Mouse (Mus musculus): ENCODE data around the gene Gm26938. TPM values are rescaled to one million over a fixed set of nuclear protein-coding genes. Genes with fewer than 3 reads are reported as not detected.

The Gm26938 gene
- polyA plus RNA-seq, 1 experiment: not detected

DNA sequence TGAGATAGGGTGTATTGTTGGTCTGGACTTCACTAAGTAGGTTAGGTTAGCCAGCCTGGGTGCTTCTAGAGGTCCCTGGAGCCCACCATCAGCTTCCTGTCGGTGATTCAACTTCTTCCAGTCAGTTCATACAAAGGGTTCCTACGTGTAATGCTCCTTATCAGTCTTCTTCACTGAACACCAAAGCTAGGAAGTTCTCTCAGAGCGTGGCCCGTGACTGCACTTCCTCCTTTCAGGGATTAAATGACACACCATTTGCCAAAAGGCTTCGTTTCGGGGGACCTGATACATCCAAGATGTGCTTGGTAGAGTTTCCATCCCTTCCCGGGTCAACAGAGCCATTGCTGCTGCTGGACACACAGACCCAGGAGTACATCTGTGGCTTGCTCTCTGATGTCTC, 5.9 kb upstream of the Gm26938 start:
- Histone ChIP-seq H3K4me3 (replicated peaks) (no peak overlapping the region), H3K27me3 (ENCODE audit: control insufficient read depth) (peaks cover 5% of the 10 kb centered on the region), H3K9me3 (ENCODE audit: control insufficient read depth, low read length) (peaks cover 2% of the 10 kb centered on the region), H3K4me1 (ENCODE audit: control insufficient read depth) (peaks cover 7% of the 10 kb centered on the region), H3K36me3 (ENCODE audit: control insufficient read depth) (no peaks in the 10 kb centered on the region)
- TF ChIP-seq TAL1 (IDR thresholded peaks at IDR 0.05; ENCODE audit: low read length) (no peak), GATA1 (IDR thresholded peaks at IDR 0.05; ENCODE audit: low read length) (no peak)

DNA sequence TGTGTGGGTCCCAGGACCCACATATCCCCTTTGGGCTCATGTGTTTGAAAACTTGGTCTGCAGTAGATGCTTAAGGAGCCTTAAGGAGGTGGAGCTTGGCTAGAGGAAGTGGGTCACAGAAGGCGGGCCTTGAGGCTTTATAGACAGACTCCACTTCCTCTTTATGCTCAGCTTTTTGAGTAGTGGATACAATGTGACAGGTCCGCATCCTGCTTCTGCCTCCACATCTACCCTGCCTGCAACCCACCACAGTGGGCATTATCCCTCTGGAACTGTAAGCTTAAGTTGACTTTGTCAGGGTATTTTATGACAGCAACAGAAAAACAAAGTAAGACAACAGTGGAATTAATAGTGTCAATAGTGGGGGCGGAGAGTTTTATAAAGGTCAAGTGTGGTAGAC, 4.5 kb upstream of the Gm26938 start:
- Histone ChIP-seq H3K4me1 (ENCODE audit: control insufficient read depth) (peaks cover 13% of the 10 kb centered on the region), H3K27me3 (ENCODE audit: control insufficient read depth) (peaks cover 3% of the 10 kb centered on the region; the same call in 1 of the 2 replicates), H3K9me3 (ENCODE audit: control insufficient read depth, low read length) (no peaks in the 10 kb centered on the region), H3K36me3 (ENCODE audit: control insufficient read depth) (no peaks in the 10 kb centered on the region), H3K4me3 (replicated peaks) (no peak overlapping the region)
- TF ChIP-seq TAL1 (IDR thresholded peaks at IDR 0.05; ENCODE audit: low read length) (no peak), GATA1 (IDR thresholded peaks at IDR 0.05; ENCODE audit: low read length) (no peak)

DNA sequence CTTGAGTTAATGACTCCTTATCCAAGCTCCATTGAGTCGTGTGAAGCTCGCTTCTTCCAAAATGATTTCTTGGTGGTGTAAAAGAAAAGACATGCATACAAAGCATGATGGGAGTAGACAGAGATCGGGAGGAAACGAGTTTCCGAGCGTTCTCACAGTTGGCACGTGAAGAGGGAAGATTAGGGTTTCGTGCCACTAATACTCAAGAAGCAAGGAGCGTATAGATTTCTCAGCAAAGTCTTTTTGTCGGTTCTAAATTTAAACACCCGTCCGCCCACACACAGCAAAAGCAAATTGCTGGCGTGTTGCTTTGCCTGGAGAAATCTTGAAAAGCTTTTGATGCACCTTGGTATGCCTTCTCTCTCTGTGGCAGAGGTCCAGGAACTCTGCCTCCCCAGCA, 3.2 kb upstream of the Gm26938 start:
- Histone ChIP-seq H3K4me1 (ENCODE audit: control insufficient read depth) (peaks cover 24% of the 10 kb centered on the region), H3K4me3 (replicated peaks) (no peak overlapping the region)
- TF ChIP-seq GATA1 (IDR thresholded peaks at IDR 0.05; ENCODE audit: low read length): no peak
- no peak for TF ChIP-seq TAL1 (IDR thresholded peaks at IDR 0.05; ENCODE audit: low read length)

GRCm38 (mm10) chr5:139827593-139827992, 1.4 kb upstream of the Gm26938 start:
- no peak overlapping the region for H3K4me3 ChIP-seq (replicated peaks)
- no peaks in the 10 kb centered on the region for H3K9me3 ChIP-seq (ENCODE audit: control insufficient read depth, low read length)
- H3K36me3 ChIP-seq (ENCODE audit: control insufficient read depth): peaks cover 28% of the 10 kb centered on the region
- peaks cover 3% of the 10 kb centered on the region; the same call in 1 of the 2 replicates for H3K27me3 ChIP-seq (ENCODE audit: control insufficient read depth)
- TF ChIP-seq TAL1 (IDR thresholded peaks at IDR 0.05; ENCODE audit: low read length) (no peak), GATA1 (IDR thresholded peaks at IDR 0.05; ENCODE audit: low read length) (no peak)
- H3K4me1 ChIP-seq (ENCODE audit: control insufficient read depth): peaks cover 38% of the 10 kb centered on the region

More for the DNA sequence above, 3.2 kb upstream of the Gm26938 start:
- peaks cover 11% of the 10 kb centered on the region for H3K36me3 ChIP-seq (ENCODE audit: control insufficient read depth)
- peaks cover 3% of the 10 kb centered on the region; the same call in 1 of the 2 replicates for H3K27me3 ChIP-seq (ENCODE audit: control insufficient read depth)
- no peaks in the 10 kb centered on the region for H3K9me3 ChIP-seq (ENCODE audit: control insufficient read depth, low read length)

DNA sequence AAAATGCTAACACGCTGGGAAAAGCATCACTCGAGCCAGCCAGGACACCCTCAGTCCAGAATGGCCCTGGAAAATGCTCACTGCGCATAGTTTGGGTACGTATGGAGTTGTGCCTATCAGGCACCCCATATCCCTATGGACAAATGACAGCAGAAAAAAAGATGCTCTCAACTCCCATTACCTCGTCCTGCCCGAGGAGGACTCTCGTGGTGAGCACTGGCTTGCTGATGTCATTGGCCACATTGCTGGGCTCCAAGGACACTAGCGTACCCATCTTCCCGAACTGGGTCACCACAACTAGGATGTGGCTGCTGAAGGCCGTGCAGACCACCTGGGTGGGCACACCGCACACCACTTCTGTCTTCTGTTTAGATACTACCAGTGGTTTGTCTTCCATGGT, 260 bp downstream of the Gm26938 start:
- Histone ChIP-seq H3K4me1 (ENCODE audit: control insufficient read depth) (peaks cover 53% of the 10 kb centered on the region), H3K36me3 (ENCODE audit: control insufficient read depth) (peaks cover 45% of the 10 kb centered on the region), H3K4me3 (replicated peaks) (peak overlapping the region; percentile 74), H3K9me3 (ENCODE audit: control insufficient read depth, low read length) (no peaks in the 10 kb centered on the region), H3K27me3 (ENCODE audit: control insufficient read depth) (no peaks in the 10 kb centered on the region)
- no peak for TF ChIP-seq GATA1 (IDR thresholded peaks at IDR 0.05; ENCODE audit: low read length)
- no peak for TF ChIP-seq TAL1 (IDR thresholded peaks at IDR 0.05; ENCODE audit: low read length)

- Histone ChIP-seq H3K9me3 (ENCODE audit: control insufficient read depth, low read length) (no peaks in the 10 kb centered on the region), H3K4me1 (ENCODE audit: control insufficient read depth) (peaks cover 66% of the 10 kb centered on the region), H3K36me3 (ENCODE audit: control insufficient read depth) (peaks cover 58% of the 10 kb centered on the region), H3K27me3 (ENCODE audit: control insufficient read depth) (no peaks in the 10 kb centered on the region), H3K4me3 (replicated peaks) (no peak overlapping the region)
- TF ChIP-seq GATA1 (IDR thresholded peaks at IDR 0.05; ENCODE audit: low read length) (no peak), TAL1 (IDR thresholded peaks at IDR 0.05; ENCODE audit: low read length) (no peak)
These were observed 1.7 kb downstream of the Gm26938 start for GRCm38 (mm10) chr5:139824531-139824930.

DNA sequence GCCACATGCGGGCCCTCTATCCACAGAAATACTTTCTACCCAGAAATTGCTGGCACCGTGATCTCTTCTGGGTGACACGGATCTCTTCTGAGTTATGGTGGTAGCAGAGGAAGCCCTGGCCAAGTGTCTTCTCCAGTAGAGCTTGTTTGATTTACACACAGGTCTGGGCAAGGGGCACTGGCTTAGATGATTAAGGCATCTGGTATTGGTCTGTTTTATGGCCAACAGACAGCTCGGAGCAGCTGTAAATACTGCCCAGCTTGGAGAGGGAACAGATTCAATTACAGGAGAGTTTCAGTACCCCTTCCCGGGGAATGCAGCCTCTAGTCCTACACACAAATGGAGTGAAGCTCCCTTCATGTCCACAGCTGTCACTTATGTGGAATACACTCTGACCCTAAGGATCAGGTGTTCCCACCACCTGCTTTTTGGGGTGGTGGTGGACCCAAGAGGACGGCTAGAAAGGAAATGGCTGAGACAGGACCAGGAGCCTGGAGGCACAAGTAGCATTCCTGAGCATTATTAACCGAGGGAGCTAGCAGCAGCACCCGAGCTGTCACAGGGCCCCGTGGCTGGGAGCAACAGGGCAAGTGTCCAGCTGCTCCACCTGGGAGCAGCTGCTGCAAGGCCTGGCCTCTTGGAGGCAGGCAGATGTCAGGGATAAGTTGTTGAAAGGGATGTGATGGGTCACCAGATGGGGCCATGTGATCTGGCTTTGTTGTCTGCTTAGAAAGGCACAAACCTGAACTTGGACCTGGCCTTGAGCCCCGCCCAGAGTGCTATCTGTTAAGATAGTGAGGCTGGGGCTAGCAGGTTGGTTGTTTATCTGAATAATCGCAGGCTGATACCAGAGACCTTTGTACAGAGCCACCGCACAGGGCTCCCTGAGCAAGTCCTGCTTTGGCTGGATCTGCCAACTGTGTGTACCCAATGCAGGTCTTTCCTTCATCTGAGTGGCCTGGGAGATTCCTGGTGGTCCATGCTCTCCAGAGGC, 4.4 kb downstream of the Gm26938 start:
- H3K27me3 ChIP-seq (ENCODE audit: control insufficient read depth): no peaks in the 10 kb centered on the region
- no peak overlapping the region for H3K4me3 ChIP-seq (replicated peaks)
- TF ChIP-seq TAL1 (IDR thresholded peaks at IDR 0.05; ENCODE audit: low read length) (no peak), GATA1 (IDR thresholded peaks at IDR 0.05; ENCODE audit: low read length) (no peak)
- H3K4me1 ChIP-seq (ENCODE audit: control insufficient read depth): peaks cover 89% of the 10 kb centered on the region
- no peaks in the 10 kb centered on the region for H3K9me3 ChIP-seq (ENCODE audit: control insufficient read depth, low read length)
- peaks cover 74% of the 10 kb centered on the region for H3K36me3 ChIP-seq (ENCODE audit: control insufficient read depth)

DNA sequence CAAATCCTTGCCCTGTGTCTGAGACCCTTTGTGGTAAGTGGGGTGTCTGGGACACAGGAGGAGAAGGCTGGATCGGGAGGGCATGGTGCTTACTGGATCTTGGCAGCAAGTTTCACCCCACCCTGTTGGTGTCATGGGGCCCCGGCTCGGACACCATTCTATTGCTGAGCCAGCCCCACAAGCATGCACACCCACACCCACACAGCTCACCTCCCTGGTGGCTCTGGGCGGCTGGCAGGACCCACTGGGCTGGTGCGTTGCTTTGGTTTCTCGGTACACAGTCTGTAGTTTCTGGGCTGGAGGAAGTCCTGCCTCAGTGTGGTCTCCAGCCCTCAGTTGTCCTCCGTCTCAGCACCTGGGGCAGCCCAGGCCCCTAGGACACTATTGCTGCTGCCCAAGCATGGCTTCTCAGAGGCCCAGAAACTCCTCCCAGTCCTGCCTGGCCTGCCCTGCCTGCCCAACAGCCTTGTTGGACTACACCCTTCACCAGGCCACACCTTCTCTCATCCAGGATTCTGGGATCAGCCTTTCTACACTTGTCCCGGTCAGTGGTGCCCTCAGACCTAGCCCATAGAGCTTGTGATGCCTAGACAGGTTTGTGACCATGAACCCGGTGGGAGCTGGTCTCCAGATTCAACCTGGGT, 6.5 kb downstream of the Gm26938 start, which contains the start of gene Tmem184a:
TSS of gene Tmem184a (minus strand) at position 380 of the 644 bp plus-strand sequence.
- Histone ChIP-seq H3K4me1 (ENCODE audit: control insufficient read depth) (peaks cover 92% of the 10 kb centered on the region), H3K36me3 (ENCODE audit: control insufficient read depth) (peaks cover 76% of the 10 kb centered on the region), H3K27me3 (ENCODE audit: control insufficient read depth) (no peaks in the 10 kb centered on the region), H3K4me3 (replicated peaks) (peak within 1 kb of the TSS; percentile 46), H3K9me3 (ENCODE audit: control insufficient read depth, low read length) (no peaks in the 10 kb centered on the region)
- no peak for TF ChIP-seq GATA1 (IDR thresholded peaks at IDR 0.05; ENCODE audit: low read length)
- TF ChIP-seq TAL1 (IDR thresholded peaks at IDR 0.05; ENCODE audit: low read length): no peak

- Histone ChIP-seq H3K36me3 (ENCODE audit: control insufficient read depth) (peaks cover 70% of the 10 kb centered on the region), H3K4me1 (ENCODE audit: control insufficient read depth) (peaks cover 95% of the 10 kb centered on the region), H3K4me3 (replicated peaks) (peak overlapping the region; percentile 46), H3K27me3 (ENCODE audit: control insufficient read depth) (no peaks in the 10 kb centered on the region), H3K9me3 (ENCODE audit: control insufficient read depth, low read length) (no peaks in the 10 kb centered on the region)
- TF ChIP-seq GATA1 (IDR thresholded peaks at IDR 0.05; ENCODE audit: low read length): no peak
- no peak for TF ChIP-seq TAL1 (IDR thresholded peaks at IDR 0.05; ENCODE audit: low read length)
These were observed 7.4 kb downstream of the Gm26938 start for GRCm38 (mm10) chr5:139818801-139819200.

Measured in erythroblast, embryonic 14.5 days (primary cell).